Mouse (Mus musculus): ENCODE measurements around the gene Slc25a15. TPM values are rescaled to one million over a fixed set of nuclear protein-coding genes. Genes with fewer than 3 reads are reported as not detected.

The Slc25a15 gene
- polyA plus RNA-seq (2015; fragmentation: Nextera tagmentation; extraction: Ambion mirVana), result 23.8 and 27.3 TPM in 2 replicates

GRCm38 (mm10) chr8:22398142-22398951 is at the start of gene Slc25a15:
Gene Slc25a15, minus strand, starts transcription at chr8:22398597.
- DNase-seq (ENCODE audit: low spot score) (peak; percentile 91), ATAC-seq (replicated peaks; ENCODE audit: low FRiP score, low read depth) (peak; percentile 94)
- H3K4me3 ChIP-seq (replicated peaks; ENCODE audit: low read depth, low read length), result peak within 1 kb of the TSS; percentile 83
- peaks cover 4% of the 10 kb centered on the region; the same call in 1 of the 2 replicates for H3K4me1 ChIP-seq (replicated peaks; ENCODE audit: insufficient read depth, low read length)
- no peak for TF ChIP-seq CTCF (IDR thresholded peaks at IDR 0.05; ENCODE audit: low read depth)
- WGBS, result under 1% methylated on average over 67 of the region's 77 CpGs
- H3K4me2 ChIP-seq (ENCODE audit: low read length), result peak within 1 kb of the TSS; percentile 74
- no peaks in the 10 kb centered on the region for H3K9me3 ChIP-seq (replicated peaks; ENCODE audit: low read length)
- H3K9ac ChIP-seq (ENCODE audit: low read depth, low read length), result peak within 1 kb of the TSS; percentile 77
- H3K27me3 ChIP-seq (ENCODE audit: insufficient read depth, low read length), result no peaks in the 10 kb centered on the region
- no peaks in the 10 kb centered on the region for H3K36me3 ChIP-seq (ENCODE audit: insufficient read depth, low read length)
- H3K27ac ChIP-seq, result peak within 1 kb of the TSS; percentile 80

GRCm38 (mm10) chr8:22411971-22412370 is 13.6 kb upstream of the Slc25a15 start:
- H3K36me3 ChIP-seq (ENCODE audit: insufficient read depth, low read length), result peaks cover 9% of the 10 kb centered on the region; the same call in 1 of the 2 replicates
- no peak for TF ChIP-seq CTCF (IDR thresholded peaks at IDR 0.05; ENCODE audit: low read depth)
- no peaks in the 10 kb centered on the region for H3K9me3 ChIP-seq (replicated peaks; ENCODE audit: low read length)
- no peak overlapping the region for H3K27ac ChIP-seq
- 0 out of 2 replicates have a peak, but pooled peaks cover 6% of the 10 kb centered on the region for H3K4me1 ChIP-seq (replicated peaks; ENCODE audit: insufficient read depth, low read length)
- peak overlapping the region; percentile 80 for H3K9ac ChIP-seq (ENCODE audit: low read depth, low read length)
- H3K4me3 ChIP-seq (replicated peaks; ENCODE audit: low read depth, low read length), result peak overlapping the region; percentile 63
- DNase-seq (ENCODE audit: low spot score) (no peak), ATAC-seq (replicated peaks; ENCODE audit: low FRiP score, low read depth) (no peak)
- WGBS, result 17% methylated on average over 8 of the region's 8 CpGs
- H3K4me2 ChIP-seq (ENCODE audit: low read length), result peak overlapping the region; percentile 67
- no peaks in the 10 kb centered on the region for H3K27me3 ChIP-seq (ENCODE audit: insufficient read depth, low read length)

- no peaks in the 10 kb centered on the region for H3K9me3 ChIP-seq (replicated peaks; ENCODE audit: low read length)
- H3K27me3 ChIP-seq (ENCODE audit: insufficient read depth, low read length), result no peaks in the 10 kb centered on the region
- peak within 1 kb of the TSS; percentile 67 for H3K4me2 ChIP-seq (ENCODE audit: low read length)
- H3K4me3 ChIP-seq (replicated peaks; ENCODE audit: low read depth, low read length), result peak within 1 kb of the TSS; percentile 63
- ATAC-seq (replicated peaks; ENCODE audit: low FRiP score, low read depth), result peak; percentile 92
- 0 out of 2 replicates have a peak, but pooled peaks cover 6% of the 10 kb centered on the region for H3K4me1 ChIP-seq (replicated peaks; ENCODE audit: insufficient read depth, low read length)
- DNase-seq (ENCODE audit: low spot score), result peak; percentile 94
- TF ChIP-seq CTCF (IDR thresholded peaks at IDR 0.05; ENCODE audit: low read depth), result peak; percentile 16; the same call in 1 of the 2 replicates
- under 1% methylated on average over 25 of the region's 25 CpGs for WGBS
- H3K9ac ChIP-seq (ENCODE audit: low read depth, low read length), result peak within 1 kb of the TSS; percentile 80
- H3K27ac ChIP-seq, result peak within 1 kb of the TSS; percentile 79
- H3K36me3 ChIP-seq (ENCODE audit: insufficient read depth, low read length), result peaks cover 8% of the 10 kb centered on the region; the same call in 1 of the 2 replicates
These were observed 12.9 kb upstream of the Slc25a15 start, which contains the start of gene Mrps31 for GRCm38 (mm10) chr8:22411282-22411702. Gene Mrps31, plus strand, starts transcription at chr8:22411361.

GRCm38 (mm10) chr8:22410688-22411281 is 12.4 kb upstream of the Slc25a15 start:
- peaks cover 3% of the 10 kb centered on the region; the same call in 1 of the 2 replicates for H3K36me3 ChIP-seq (ENCODE audit: insufficient read depth, low read length)
- no peak overlapping the region for H3K27ac ChIP-seq
- H3K9me3 ChIP-seq (replicated peaks; ENCODE audit: low read length), result no peaks in the 10 kb centered on the region
- no peaks in the 10 kb centered on the region for H3K27me3 ChIP-seq (ENCODE audit: insufficient read depth, low read length)
- H3K9ac ChIP-seq (ENCODE audit: low read depth, low read length), result peak overlapping the region; percentile 63
- H3K4me2 ChIP-seq (ENCODE audit: low read length), result peak overlapping the region; percentile 65
- ATAC-seq (replicated peaks; ENCODE audit: low FRiP score, low read depth) (0 out of 2 replicates have a peak, but pooled peaks have one; percentile 18), DNase-seq (ENCODE audit: low spot score) (no peak)
- H3K4me1 ChIP-seq (replicated peaks; ENCODE audit: insufficient read depth, low read length), result 0 out of 2 replicates have a peak, but pooled peaks cover 6% of the 10 kb centered on the region
- H3K4me3 ChIP-seq (replicated peaks; ENCODE audit: low read depth, low read length), result peak overlapping the region; percentile 63
- WGBS, result 12% methylated on average over 16 of the region's 16 CpGs
- TF ChIP-seq CTCF (IDR thresholded peaks at IDR 0.05; ENCODE audit: low read depth), result no peak

GRCm38 (mm10) chr8:22405733-22406132 is 7.3 kb upstream of the Slc25a15 start:
- WGBS, result 74% methylated on average over 6 of the region's 6 CpGs
- H3K4me2 ChIP-seq (ENCODE audit: low read length), result no peak overlapping the region
- no peak for DNase-seq (ENCODE audit: low spot score)
- H3K27me3 ChIP-seq (ENCODE audit: insufficient read depth, low read length), result no peaks in the 10 kb centered on the region
- H3K27ac ChIP-seq, result no peak overlapping the region
- ATAC-seq (replicated peaks; ENCODE audit: low FRiP score, low read depth), result no peak
- H3K36me3 ChIP-seq (ENCODE audit: insufficient read depth, low read length), result no peaks in the 10 kb centered on the region
- H3K9ac ChIP-seq (ENCODE audit: low read depth, low read length), result no peak overlapping the region
- TF ChIP-seq CTCF (IDR thresholded peaks at IDR 0.05; ENCODE audit: low read depth), result no peak
- H3K4me1 ChIP-seq (replicated peaks; ENCODE audit: insufficient read depth, low read length), result no peaks in the 10 kb centered on the region
- H3K9me3 ChIP-seq (replicated peaks; ENCODE audit: low read length), result no peaks in the 10 kb centered on the region
- H3K4me3 ChIP-seq (replicated peaks; ENCODE audit: low read depth, low read length), result no peak overlapping the region

- DNase-seq (ENCODE audit: low spot score), result no peak
- no peak overlapping the region for H3K9ac ChIP-seq (ENCODE audit: low read depth, low read length)
- H3K4me3 ChIP-seq (replicated peaks; ENCODE audit: low read depth, low read length), result no peak overlapping the region
- 89% methylated on average over 2 of the region's 2 CpGs for WGBS
- H3K9me3 ChIP-seq (replicated peaks; ENCODE audit: low read length), result no peaks in the 10 kb centered on the region
- H3K36me3 ChIP-seq (ENCODE audit: insufficient read depth, low read length), result no peaks in the 10 kb centered on the region
- ATAC-seq (replicated peaks; ENCODE audit: low FRiP score, low read depth), result no peak
- H3K4me1 ChIP-seq (replicated peaks; ENCODE audit: insufficient read depth, low read length), result no peaks in the 10 kb centered on the region
- no peaks in the 10 kb centered on the region for H3K27me3 ChIP-seq (ENCODE audit: insufficient read depth, low read length)
- H3K4me2 ChIP-seq (ENCODE audit: low read length), result no peak overlapping the region
- TF ChIP-seq CTCF (IDR thresholded peaks at IDR 0.05; ENCODE audit: low read depth), result peak; percentile 29
- H3K27ac ChIP-seq, result no peak overlapping the region
These were observed 4.8 kb upstream of the Slc25a15 start for GRCm38 (mm10) chr8:22403235-22403634.

All from kidney, postnatal 0 days (tissue).